Mouse (Mus musculus) kidney, postnatal 25 days (tissue): ENCODE results near the gene Dctn1.

Source experiments
- DNase-seq, 2 experiments: peaks; one replicate each; pipeline ENCODE4 v3.0.0; 2021; ENCODE audit warnings: mixed read lengths in 2 of 2

Dctn1 gene

GRCm38 (mm10) chr6:83165607-83166242 lies at the start of gene Dctn1:
Dctn1 (plus strand) TSS chr6:83165920.
- DNase-seq = peak; percentile 97

GRCm38 (mm10) chr6:83116373-83117164 lies 49.2 kb upstream of the Dctn1 start:
- DNase-seq = no peak

- DNase-seq = no peak
These were observed 48.6 kb upstream of the Dctn1 start for GRCm38 (mm10) chr6:83117165-83117438.

GRCm38 (mm10) chr6:83117616-83118015 lies 48.1 kb upstream of the Dctn1 start:
- DNase-seq = no peak

- DNase-seq = no peak
These were observed 47.4 kb upstream of the Dctn1 start for GRCm38 (mm10) chr6:83118369-83118768.

GRCm38 (mm10) chr6:83118825-83119733 lies 46.6 kb upstream of the Dctn1 start:
- DNase-seq = peak in 1 of 2 experiments; percentile 56

DNA sequence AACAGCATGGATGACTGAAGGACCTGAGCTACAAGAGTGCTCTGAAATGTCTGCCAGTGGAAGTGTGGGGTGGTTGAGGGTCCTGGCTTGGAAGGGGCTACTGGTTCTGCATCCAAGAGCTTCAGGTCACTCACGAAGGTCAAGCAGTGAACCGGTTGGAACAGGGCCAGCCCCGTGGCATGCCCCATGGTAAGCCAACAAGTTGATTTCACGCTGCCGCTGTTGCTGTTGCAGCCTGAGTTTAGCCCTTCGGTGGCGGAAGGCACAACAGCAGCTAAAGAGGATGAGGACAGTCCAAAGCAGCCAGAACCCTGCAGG lies 46.0 kb upstream of the Dctn1 start:
- DNase-seq = peak; percentile 56 to 71

GRCm38 (mm10) chr6:83120930-83121862 lies 44.5 kb upstream of the Dctn1 start, which contains the start of gene Wbp1:
Wbp1 (minus strand) TSS chr6:83121559.
- DNase-seq = peak; percentile 96 to 99

DNA sequence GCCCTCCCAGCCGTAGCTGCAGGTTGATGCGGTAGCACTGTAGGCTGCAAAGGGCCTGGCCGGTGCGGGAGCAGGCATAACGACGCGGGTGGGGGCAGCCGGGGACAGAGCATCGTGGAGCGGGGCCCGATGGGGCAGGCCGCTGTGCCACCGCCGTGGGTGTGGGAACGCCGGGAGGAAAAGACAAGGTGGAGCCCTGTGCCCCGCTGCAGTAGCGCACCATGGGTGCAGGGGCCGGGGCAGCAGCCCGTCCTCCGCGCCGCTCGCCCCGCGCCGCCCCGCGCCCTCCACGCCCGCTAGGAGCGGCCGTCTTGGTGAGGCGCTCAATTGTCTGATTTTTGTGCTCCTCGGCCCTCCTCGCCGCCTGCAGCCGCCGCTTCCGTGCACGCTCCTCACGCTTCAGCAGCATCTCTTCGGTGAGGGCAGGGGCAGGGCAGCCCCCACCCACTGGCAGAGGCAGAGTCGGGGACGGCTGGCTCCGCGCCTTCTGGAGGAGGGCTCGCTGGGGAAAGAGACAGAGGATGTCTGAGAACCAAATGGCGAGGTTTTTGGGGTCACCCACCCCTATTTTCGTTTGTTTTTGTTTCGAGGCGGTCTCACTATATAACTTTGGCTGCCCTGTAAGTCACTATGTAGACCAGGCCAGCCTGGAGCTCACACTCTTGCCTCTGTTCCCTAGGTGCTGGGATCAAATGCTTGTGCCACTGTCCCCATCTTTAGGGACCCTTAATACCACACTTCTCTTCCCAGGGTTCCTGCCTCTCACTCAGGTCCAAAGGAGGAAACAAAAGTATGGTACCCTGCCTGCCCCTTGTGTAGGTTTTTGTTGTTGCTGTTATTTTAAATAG lies 43.6 kb upstream of the Dctn1 start:
- DNase-seq = no peak

DNA sequence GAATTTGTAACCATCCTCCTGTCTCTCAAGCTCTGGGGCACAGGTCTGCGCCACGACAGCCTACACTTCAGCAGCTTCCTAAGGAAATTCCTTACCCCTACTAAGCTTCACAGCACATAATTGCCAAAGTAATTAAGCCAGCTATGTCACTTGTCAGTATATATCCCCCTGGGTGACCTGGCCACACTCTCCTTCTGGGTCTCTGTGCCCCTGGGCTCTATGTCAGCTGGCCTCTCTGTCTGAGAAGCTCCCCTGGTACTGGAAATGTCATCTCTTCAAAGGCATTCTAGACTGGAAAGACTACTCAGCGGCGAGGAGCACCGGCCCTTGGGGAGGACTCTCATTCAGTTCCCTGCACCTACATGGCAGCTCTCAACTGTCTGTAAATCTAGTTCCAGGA lies 42.8 kb upstream of the Dctn1 start:
- no peak for DNase-seq

GRCm38 (mm10) chr6:83124851-83125312 lies 40.8 kb upstream of the Dctn1 start:
- peak; percentile 93 to 96 for DNase-seq

- no peak for DNase-seq
These were observed 40.4 kb upstream of the Dctn1 start, which contains the start of gene Ino80b for GRCm38 (mm10) chr6:83125331-83125730. Ino80b (minus strand) TSS chr6:83125431.

- DNase-seq = no peak
These were observed 38.3 kb upstream of the Dctn1 start for GRCm38 (mm10) chr6:83127419-83127818.

- peak; percentile 68 to 89 for DNase-seq
These were observed 34.2 kb upstream of the Dctn1 start for GRCm38 (mm10) chr6:83131469-83132034.

- peak in 1 of 2 experiments; percentile 45 for DNase-seq
These were observed 33.4 kb upstream of the Dctn1 start for GRCm38 (mm10) chr6:83132176-83132919.

GRCm38 (mm10) chr6:83134226-83134625 lies 31.5 kb upstream of the Dctn1 start:
- DNase-seq = peak in 1 of 2 experiments; percentile 77

DNA sequence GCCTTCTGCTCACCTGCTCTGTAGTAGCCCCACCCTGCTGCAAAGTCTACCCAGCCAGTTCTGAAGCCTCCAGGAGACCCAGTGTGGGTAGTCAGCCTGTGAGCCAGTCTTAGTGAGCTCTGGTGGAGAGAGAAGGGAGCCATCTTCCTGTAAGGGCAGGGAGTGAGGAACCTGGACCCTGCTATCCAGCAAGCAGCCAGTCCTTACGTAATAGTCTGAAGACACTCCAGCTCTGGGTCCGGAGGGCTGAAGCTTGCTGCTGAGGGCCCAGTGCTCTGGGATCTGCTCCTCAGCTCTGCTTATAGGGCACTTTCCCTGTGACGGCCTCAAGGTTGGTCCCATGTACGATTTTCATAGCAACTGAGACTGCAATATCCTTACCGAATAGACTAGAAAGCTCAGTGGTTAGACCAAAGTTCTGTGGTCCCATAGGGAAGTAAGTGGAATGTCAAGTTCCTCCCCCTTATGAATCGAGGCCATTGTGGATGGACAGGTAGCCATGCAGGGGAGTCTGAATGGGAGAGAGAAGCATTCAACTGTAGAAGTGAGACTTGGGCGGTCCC lies 30.7 kb upstream of the Dctn1 start, which contains the start of gene Rtkn:
Gene Rtkn (plus strand): TSS at position 513 of the 563 bp plus-strand sequence.
- DNase-seq = peak in 1 of 2 experiments; percentile 86

- DNase-seq = peak; percentile 75 to 91
These were observed 30.1 kb upstream of the Dctn1 start for GRCm38 (mm10) chr6:83135571-83136161.

DNA sequence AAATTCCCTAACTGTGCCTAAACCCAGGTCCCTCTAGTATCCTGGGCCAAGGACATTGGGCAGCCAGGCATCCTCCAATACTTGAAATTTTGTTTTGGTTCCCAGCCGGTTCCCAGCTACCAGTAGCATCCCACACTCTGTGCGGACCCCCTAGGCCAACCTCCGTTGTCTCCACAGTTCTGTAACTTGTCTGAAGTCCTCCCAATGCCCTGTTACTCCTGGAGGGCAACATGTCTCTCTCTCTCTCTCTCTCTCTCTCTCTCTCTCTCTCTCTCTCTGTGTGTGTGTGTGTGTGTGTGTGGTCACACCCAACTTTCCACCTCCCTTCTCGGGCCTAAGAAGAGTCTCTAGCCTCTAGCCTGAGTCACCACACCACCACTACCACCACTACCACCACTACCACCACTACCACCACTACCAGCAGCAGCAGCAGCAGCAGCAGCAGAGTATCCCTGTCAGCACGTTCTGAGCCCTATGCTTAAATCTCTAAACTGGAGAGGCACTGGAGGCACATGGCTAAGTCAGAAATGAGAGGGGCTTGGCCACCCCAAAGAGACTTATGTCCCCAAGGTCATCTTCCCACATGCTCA lies 29.3 kb upstream of the Dctn1 start:
- no peak for DNase-seq
